Mouse (Mus musculus): Measurements from ENCODE around the gene Cpn2.

DNA sequence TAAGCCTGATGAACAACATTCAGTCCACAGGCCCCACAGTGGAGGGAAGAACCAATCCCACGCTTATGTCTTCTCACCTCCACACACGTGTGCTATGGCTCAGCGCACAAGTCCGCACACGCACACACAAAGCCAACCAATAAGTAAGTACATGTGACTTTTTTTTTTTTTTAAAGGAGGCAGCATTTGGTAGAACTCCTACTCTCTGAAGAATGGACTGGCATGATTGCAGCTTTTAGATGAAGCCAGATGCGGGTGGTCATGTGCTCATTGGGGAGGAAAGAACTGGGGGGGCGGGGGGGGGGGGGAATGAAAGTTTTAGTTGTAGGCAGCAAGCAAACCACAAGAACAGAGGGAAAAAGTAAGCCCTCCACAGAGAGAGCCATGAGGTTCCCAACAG is 59.3 kb downstream of the Cpn2 start:
- TF ChIP-seq CTCF (IDR thresholded peaks at IDR 0.05; ENCODE audit: low read depth), result no peak
- TF ChIP-seq EP300 (optimal IDR thresholded peaks at IDR 0.05), result no peak

Measured in stomach, postnatal 0 days (tissue).